8 mouse cellular contexts compared by ENCODE assay signal in the genomic region with DNA sequence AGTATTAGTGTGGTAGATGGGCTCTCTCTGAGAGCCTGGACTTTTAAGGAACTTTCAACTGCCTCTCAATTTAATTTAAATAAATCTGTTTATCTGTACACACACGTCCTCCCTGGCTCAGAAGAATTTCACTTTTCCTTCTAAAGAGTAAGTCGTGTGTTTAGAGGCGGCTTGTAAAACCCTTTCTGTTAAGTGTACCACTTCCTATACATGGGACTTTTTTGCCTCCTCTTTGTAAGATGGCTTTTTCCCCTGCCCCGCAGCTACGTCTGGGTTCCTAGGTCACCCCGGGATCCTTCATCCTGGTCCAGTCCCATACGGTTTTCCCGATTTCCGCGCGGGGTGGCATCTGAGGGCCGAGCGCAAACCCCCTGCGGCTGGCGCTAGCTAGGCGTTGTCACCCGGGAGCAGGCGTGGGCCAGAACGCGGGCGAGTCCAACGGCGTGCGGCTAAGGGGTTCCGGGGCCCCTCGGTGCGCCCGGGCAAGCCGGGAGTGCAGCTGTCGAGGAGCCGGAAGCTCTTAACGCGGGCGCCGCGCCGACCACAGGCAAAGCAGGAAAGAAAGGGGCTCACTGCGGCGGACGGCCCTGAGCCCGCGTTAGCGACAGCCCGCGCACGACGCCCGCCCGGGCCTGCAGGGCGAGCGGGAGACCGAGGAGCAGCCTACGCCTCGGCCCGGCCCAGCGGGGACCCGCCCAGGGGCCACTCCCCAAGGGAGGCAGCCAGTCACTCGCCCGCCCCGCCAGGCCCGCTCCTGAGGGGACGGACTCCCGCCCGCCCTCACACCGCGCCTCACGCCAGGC. TPM values are rescaled to one million over a fixed set of nuclear protein-coding genes. Genes with fewer than 3 reads are reported as not detected.
A peak's percentile ranks its signal among the peaks of the same experiment; 100 is the strongest.
DNase-seq lines count a peak whose midpoint lies in the region; ATAC-seq and TF ChIP-seq lines count a peak whose summit lies in the region.

No protein-coding gene starts in this region.

- H3K4me3 ChIP-seq in heart, embryonic 11.5 days (ENCODE audit: low read depth, low read length), result peak overlapping the region; percentile 86
- H3K4me3 ChIP-seq in kidney, postnatal 0 days (replicated peaks; ENCODE audit: low read depth, low read length), result peak overlapping the region; percentile 89
- H3K4me3 ChIP-seq in liver, embryonic 11.5 days (ENCODE audit: low read depth, low read length), result peak overlapping the region; percentile 82
- H3K4me3 ChIP-seq in stomach, embryonic 14.5 days (ENCODE audit: low read depth, low read length), result peak overlapping the region; percentile 77

- ATAC-seq in erythroblast, adult 5-6 weeks (replicated peaks; ENCODE audit: low FRiP score, poor library complexity, severe bottlenecking), result peak; percentile 91
- peak; percentile 99 for ATAC-seq in heart, embryonic 11.5 days (replicated peaks; ENCODE audit: insufficient number of reproducible peaks, low FRiP score, low TSS enrichment)
- ATAC-seq in kidney, postnatal 0 days (replicated peaks; ENCODE audit: low FRiP score, low read depth), result peak; percentile 99
- ATAC-seq in liver, embryonic 11.5 days (replicated peaks; ENCODE audit: low FRiP score), result peak; percentile 99
- peak; percentile 100 for ATAC-seq in stomach, embryonic 14.5 days (ENCODE audit: insufficient number of reproducible peaks, insufficient read depth, low FRiP score, low read depth)

- peaks cover 8% of the 10 kb centered on the region; the same call in 1 of the 2 replicates for H3K4me1 ChIP-seq in heart, embryonic 11.5 days (ENCODE audit: control insufficient read depth, insufficient read depth, low read length)
- peaks cover 4% of the 10 kb centered on the region; the same call in 1 of the 2 replicates for H3K4me1 ChIP-seq in kidney, postnatal 0 days (replicated peaks; ENCODE audit: insufficient read depth, low read length)
- peaks cover 8% of the 10 kb centered on the region; the same call in 1 of the 2 replicates for H3K4me1 ChIP-seq in liver, embryonic 11.5 days (replicated peaks; ENCODE audit: control insufficient read depth, insufficient read depth, low read length)
- H3K4me1 ChIP-seq in stomach, embryonic 14.5 days (ENCODE audit: control insufficient read depth, insufficient read depth, low read length), result peaks cover 5% of the 10 kb centered on the region; the same call in 1 of the 2 replicates

- peak overlapping the region; percentile 93 for H3K9ac ChIP-seq in heart, embryonic 11.5 days (ENCODE audit: low read depth, low read length)
- H3K9ac ChIP-seq in kidney, postnatal 0 days (ENCODE audit: low read depth, low read length), result peak overlapping the region; percentile 97
- peak overlapping the region; percentile 94 for H3K9ac ChIP-seq in liver, embryonic 11.5 days (ENCODE audit: low read depth, low read length)
- peak overlapping the region; percentile 83 for H3K9ac ChIP-seq in stomach, embryonic 14.5 days (replicated peaks; ENCODE audit: low read depth, low read length)

- WGBS in heart, embryonic 11.5 days (ENCODE audit: insufficient replicate concordance), result under 1% methylated on average over 48 of the region's 67 CpGs
- under 1% methylated on average over 60 of the region's 67 CpGs for WGBS in kidney, postnatal 0 days
- WGBS in liver, embryonic 11.5 days, result under 1% methylated on average over 47 of the region's 67 CpGs
- 0% methylated on average over 64 of the region's 67 CpGs for WGBS in stomach, embryonic 14.5 days

- no peak for TF ChIP-seq CTCF in kidney, postnatal 0 days (IDR thresholded peaks at IDR 0.05; ENCODE audit: low read depth)

- DNase-seq in B cell, adult 2 months, result peak; percentile 83 to 86
- DNase-seq in brain, adult 2 months (ENCODE audit: low read depth, low spot score), result peak; percentile 87
- peak; percentile 92 for DNase-seq in kidney, postnatal 0 days (ENCODE audit: low spot score)
- peak; percentile 92 for DNase-seq in liver, embryonic 11.5 days (ENCODE audit: low spot score)
- DNase-seq in naive thymus-derived CD4-positive, alpha-beta T cell, adult 2 months (ENCODE audit: low read depth), result peak; percentile 84

- peak overlapping the region; percentile 72 for H3K4me2 ChIP-seq in heart, embryonic 11.5 days
- H3K4me2 ChIP-seq in kidney, postnatal 0 days (ENCODE audit: low read length), result peak overlapping the region; percentile 57
- H3K4me2 ChIP-seq in liver, embryonic 11.5 days, result peak overlapping the region; percentile 71
- H3K4me2 ChIP-seq in stomach, embryonic 14.5 days (replicated peaks; ENCODE audit: low read depth, low read length), result peak overlapping the region; percentile 57

- 0 out of 2 replicates have a peak, but pooled peaks cover 6% of the 10 kb centered on the region for H3K36me3 ChIP-seq in heart, embryonic 11.5 days (ENCODE audit: control insufficient read depth, insufficient read depth, low read length)
- peaks cover 7% of the 10 kb centered on the region; the same call in 1 of the 2 replicates for H3K36me3 ChIP-seq in kidney, postnatal 0 days (ENCODE audit: insufficient read depth, low read length)
- no peaks in the 10 kb centered on the region; the same call in 1 of the 2 replicates for H3K36me3 ChIP-seq in liver, embryonic 11.5 days (ENCODE audit: control insufficient read depth, insufficient read depth, low read length)
- H3K36me3 ChIP-seq in stomach, embryonic 14.5 days (ENCODE audit: control insufficient read depth, insufficient read depth, low read length), result peaks cover 8% of the 10 kb centered on the region

- H3K9me3 ChIP-seq in heart, embryonic 11.5 days (replicated peaks; ENCODE audit: control insufficient read depth, low read length), result no peaks in the 10 kb centered on the region
- H3K9me3 ChIP-seq in kidney, postnatal 0 days (replicated peaks; ENCODE audit: low read length), result no peaks in the 10 kb centered on the region
- no peaks in the 10 kb centered on the region for H3K9me3 ChIP-seq in liver, embryonic 11.5 days (ENCODE audit: control insufficient read depth, low read length)
- no peaks in the 10 kb centered on the region for H3K9me3 ChIP-seq in stomach, embryonic 14.5 days (ENCODE audit: control insufficient read depth, low read depth, low read length)

- peak overlapping the region; percentile 100 for H3K27ac ChIP-seq in heart, embryonic 11.5 days (ENCODE audit: low read depth, low read length)
- H3K27ac ChIP-seq in kidney, postnatal 0 days, result peak overlapping the region; percentile 99
- peak overlapping the region; percentile 98 for H3K27ac ChIP-seq in liver, embryonic 11.5 days (ENCODE audit: low read depth, low read length)
- peak overlapping the region; percentile 99 for H3K27ac ChIP-seq in stomach, embryonic 14.5 days (ENCODE audit: low read length)

- no peaks in the 10 kb centered on the region for H3K27me3 ChIP-seq in heart, embryonic 11.5 days (ENCODE audit: control insufficient read depth, insufficient read depth, low read length)
- H3K27me3 ChIP-seq in kidney, postnatal 0 days (ENCODE audit: insufficient read depth, low read length), result no peaks in the 10 kb centered on the region
- no peaks in the 10 kb centered on the region for H3K27me3 ChIP-seq in liver, embryonic 11.5 days (replicated peaks; ENCODE audit: control insufficient read depth, insufficient read depth, low read length)
- no peaks in the 10 kb centered on the region for H3K27me3 ChIP-seq in stomach, embryonic 14.5 days (ENCODE audit: control insufficient read depth, insufficient read depth, low read length)

RNA-seq across cellular contexts. Expression of gene Ppp3cb, which starts 0.6 kb away (rescaled TPM):
- total RNA-seq in erythroblast, adult 5-6 weeks (2015; ENCODE audit: low replicate concordance), result 114 and 134 TPM in 2 replicates
- total RNA-seq in erythroblast, adult 5-6 weeks (2017; ENCODE audit: low replicate concordance), result 72.4 and 84.6 TPM in 2 replicates
- 43.1 and 46.8 TPM in 2 replicates for polyA plus RNA-seq in heart, embryonic 11.5 days (2014; fragmentation: Nextera tagmentation; extraction: Ambion mirVana)
- polyA plus RNA-seq in kidney, postnatal 0 days (2015; fragmentation: Nextera tagmentation; extraction: Ambion mirVana), result 36.4 and 37.2 TPM in 2 replicates
- polyA plus RNA-seq in liver, embryonic 11.5 days (2014; fragmentation: Nextera tagmentation; extraction: Ambion mirVana), result 41.9 and 42.0 TPM in 2 replicates
- 64.6 and 67.3 TPM in 2 replicates for polyA plus RNA-seq in stomach, embryonic 14.5 days (2014; fragmentation: Nextera tagmentation; extraction: Ambion mirVana)

RNA-seq across cellular contexts. Expression of gene Mss51, which starts 49.0 kb away (rescaled TPM):
- total RNA-seq in erythroblast, adult 5-6 weeks (2015; ENCODE audit: low replicate concordance), result 4.6 and 21.7 TPM in 2 replicates
- total RNA-seq in erythroblast, adult 5-6 weeks (2017; ENCODE audit: low replicate concordance), result 8.5 and 13.2 TPM in 2 replicates
- polyA plus RNA-seq in heart, embryonic 11.5 days (2014; fragmentation: Nextera tagmentation; extraction: Ambion mirVana), result 0.62 and 1.1 TPM in 2 replicates
- 0.28 and 0.38 TPM in 2 replicates for polyA plus RNA-seq in kidney, postnatal 0 days (2015; fragmentation: Nextera tagmentation; extraction: Ambion mirVana)
- 0.86 and 1.2 TPM in 2 replicates for polyA plus RNA-seq in liver, embryonic 11.5 days (2014; fragmentation: Nextera tagmentation; extraction: Ambion mirVana)
- 1.3 and 1.8 TPM in 2 replicates for polyA plus RNA-seq in stomach, embryonic 14.5 days (2014; fragmentation: Nextera tagmentation; extraction: Ambion mirVana)

Comparison
In these comparisons a context has a peak if more than half of its experiments do, and no peak if none do; other contexts are left out.
1. Peak in every context shown above with its lines: DNase-seq, ATAC-seq, H3K4me3 ChIP-seq and H3K27ac ChIP-seq.